Mouse (Mus musculus) liver, postnatal 0 days (tissue): ENCODE measurements around the gene Tesc. TPM values are rescaled to one million over a fixed set of nuclear protein-coding genes. Genes with fewer than 3 reads are reported as not detected.
A peak's percentile ranks its signal among the peaks of the same experiment; 100 is the strongest.

ENCODE experiments used
- ATAC-seq: fragments of 200-750 bp; cut with Nextera tagmentation; 2 replicates; pipeline ENCODE4 v1.8.0; 2017; ENCODE audit warnings: mild to moderate bottlenecking, moderate library complexity
- DNase-seq: peaks from one replicate; pipeline ENCODE4 v3.0.0-alpha.2; 2016
- H3K27ac ChIP-seq: fragments of 300-500 bp; sonication (generic); 2 replicates; pipeline ENCODE4 v1.5.1; 2014; ENCODE audit warnings: antibody characterized with exemption, moderate library complexity, mild to moderate bottlenecking, low read depth
- H3K27me3 ChIP-seq: fragments of 300-500 bp; sonication (generic); 2 replicates; pipeline ENCODE4 v1.6.1; 2014; ENCODE audit warnings: low read length, control low read depth, mixed read lengths; ENCODE audit not compliant: insufficient read depth
- H3K36me3 ChIP-seq: fragments of 300-500 bp; sonication (generic); replicated peaks from 2 replicates; pipeline ENCODE4 v1.6.1; 2014; ENCODE audit warnings: mild to moderate bottlenecking, control low read depth, low read length, moderate library complexity, mixed read lengths; ENCODE audit not compliant: insufficient read depth
- H3K4me1 ChIP-seq: fragments of 300-500 bp; sonication (generic); 2 replicates; pipeline ENCODE4 v1.6.1; 2014; ENCODE audit warnings: antibody characterized with exemption, mild to moderate bottlenecking, control low read depth; ENCODE audit not compliant: insufficient read depth
- H3K4me2 ChIP-seq: fragments of 300-500 bp; sonication (generic); 2 replicates; pipeline ENCODE4 v1.6.1; 2014; ENCODE audit warnings: low read depth, mild to moderate bottlenecking, low read length, moderate library complexity, mixed read lengths
- H3K4me3 ChIP-seq: fragments of 300-500 bp; sonication (generic); 2 replicates; pipeline ENCODE4 v1.5.1; 2014; ENCODE audit warnings: low read depth, low read length
- H3K9ac ChIP-seq: fragments of 300-500 bp; sonication (generic); replicated peaks from 2 replicates; pipeline ENCODE4 v1.6.1; 2014; ENCODE audit warnings: mild to moderate bottlenecking, moderate library complexity
- H3K9me3 ChIP-seq: fragments of 300-500 bp; sonication (generic); 2 replicates; pipeline ENCODE4 v1.6.1; 2016; ENCODE audit warnings: mild to moderate bottlenecking, control low read depth, low read length, mixed read lengths
- CTCF ChIP-seq: sonication (generic); IDR thresholded peaks from 2 replicates; pipeline ENCODE4 v1.5.1; 2016; ENCODE audit warnings: antibody characterized with exemption, low read depth
- EP300 ChIP-seq: IDR thresholded peaks from 2 replicates; pipeline ENCODE4 v1.6.1; 2016; ENCODE audit warnings: antibody characterized with exemption, low read depth, mild to moderate bottlenecking
- WGBS: fragments of 180-500 bp; shearing (Covaris S2); extraction: QIAGEN DNeasy Blood & Tissue Kit; methylation state at CpG from one replicate; pipeline ENCODE4 v1.1.7; 2014; ENCODE audit not compliant: insufficient replicate concordance; 5-methylcytosine and 5-hydroxymethylcytosine counted together
- polyA plus RNA-seq: library from polyadenylated mRNA; unstranded; fragments of >200 nt; fragmentation: Nextera tagmentation; extraction: Ambion mirVana; gene quantifications from 2 replicates; pipeline ENCODE4 v1.2.1, GENCODE M21; 2015

The Tesc gene
- polyA plus RNA-seq, 1 experiment from 2014 or later = 4.5 TPM

DNA sequence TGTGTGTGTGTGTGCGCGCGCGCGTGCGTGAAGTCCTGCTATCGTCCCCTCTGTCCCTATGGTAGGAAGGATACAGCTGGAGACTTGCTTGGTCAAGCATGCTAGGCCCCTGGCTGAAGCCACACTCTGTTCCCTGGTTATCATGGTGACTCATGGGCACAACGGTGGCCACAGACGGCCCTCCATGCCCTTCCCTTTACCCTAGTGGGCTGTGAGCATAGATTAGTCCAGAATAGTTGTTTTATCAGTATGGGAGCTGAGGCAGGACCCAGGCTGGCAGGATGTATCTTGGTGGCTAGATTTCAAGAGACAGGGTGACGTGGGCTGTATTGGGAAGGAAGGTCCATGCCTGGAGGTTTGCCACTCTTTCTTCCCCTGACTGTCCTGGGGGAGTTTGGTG, 31.3 kb downstream of the Tesc start:
- no peak for DNase-seq
- no peaks in the 10 kb centered on the region for H3K27me3 ChIP-seq
- ATAC-seq = peak; percentile 58; the same call in 1 of the 2 replicates
- H3K4me2 ChIP-seq = no peak overlapping the region
- H3K9me3 ChIP-seq = no peaks in the 10 kb centered on the region
- no peaks in the 10 kb centered on the region for H3K36me3 ChIP-seq
- WGBS = 71% methylated on average over 10 of the region's 10 CpGs
- H3K9ac ChIP-seq = no peak overlapping the region
- no peaks in the 10 kb centered on the region for H3K4me1 ChIP-seq
- H3K4me3 ChIP-seq = no peak overlapping the region
- H3K27ac ChIP-seq = no peak overlapping the region
- TF ChIP-seq CTCF (no peak), EP300 (no peak)

DNA sequence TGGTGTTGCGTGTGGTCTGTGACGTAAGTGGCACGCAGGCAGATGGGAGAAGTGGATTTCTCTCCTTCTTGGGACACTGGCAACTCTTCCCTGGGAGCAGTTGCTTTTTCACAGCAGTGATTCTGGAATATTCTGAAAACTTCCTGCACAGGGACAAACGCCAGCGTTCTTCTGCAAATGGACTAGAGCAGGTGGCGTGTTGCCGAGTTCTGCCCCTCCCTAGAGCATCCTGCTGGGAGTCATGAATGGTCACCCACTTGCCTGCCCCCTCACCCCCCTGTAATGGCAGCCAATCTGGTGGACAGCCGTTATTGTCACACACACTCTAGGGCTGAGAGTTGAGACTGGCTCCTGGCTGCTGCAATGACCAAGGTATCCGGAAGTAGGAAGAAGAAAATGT, 32.1 kb downstream of the Tesc start:
- DNase-seq (no peak), ATAC-seq (no peak)
- H3K27ac ChIP-seq = no peak overlapping the region
- H3K9ac ChIP-seq = no peak overlapping the region
- TF ChIP-seq CTCF = no peak
- no peak for TF ChIP-seq EP300
- WGBS = 82% methylated on average over 9 of the region's 9 CpGs
- no peaks in the 10 kb centered on the region for H3K9me3 ChIP-seq
- H3K27me3 ChIP-seq = no peaks in the 10 kb centered on the region
- no peaks in the 10 kb centered on the region for H3K36me3 ChIP-seq
- H3K4me3 ChIP-seq = no peak overlapping the region
- H3K4me2 ChIP-seq = no peak overlapping the region
- H3K4me1 ChIP-seq = no peaks in the 10 kb centered on the region

DNA sequence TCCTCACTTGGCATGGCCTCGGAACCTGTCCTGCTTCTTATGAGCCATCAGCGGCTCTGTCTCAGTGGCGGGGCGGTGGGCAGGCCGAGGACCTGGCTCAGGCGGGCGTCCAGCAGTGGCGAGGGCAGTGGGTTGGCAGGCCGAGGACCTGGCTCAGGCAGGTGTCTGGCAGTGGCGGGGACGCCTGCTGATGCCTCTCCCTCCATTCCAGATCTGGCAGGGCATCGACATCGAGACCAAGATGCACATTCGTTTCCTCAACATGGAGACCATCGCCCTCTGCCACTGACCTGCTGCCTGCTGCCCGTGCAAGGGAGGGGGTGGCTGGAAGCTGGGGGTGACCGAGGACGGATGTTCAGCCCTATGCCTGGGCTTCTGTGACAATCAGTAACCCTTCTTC, 33.8 kb downstream of the Tesc start:
- Histone ChIP-seq H3K4me3 (no peak overlapping the region), H3K9me3 (no peaks in the 10 kb centered on the region), H3K9ac (no peak overlapping the region), H3K36me3 (peaks cover 7% of the 10 kb centered on the region), H3K27me3 (no peaks in the 10 kb centered on the region), H3K4me1 (no peaks in the 10 kb centered on the region), H3K27ac (no peak overlapping the region), H3K4me2 (no peak overlapping the region)
- 88% methylated on average over 18 of the region's 18 CpGs for WGBS
- ATAC-seq (no peak), DNase-seq (no peak)
- TF ChIP-seq CTCF = no peak
- TF ChIP-seq EP300 = no peak

DNA sequence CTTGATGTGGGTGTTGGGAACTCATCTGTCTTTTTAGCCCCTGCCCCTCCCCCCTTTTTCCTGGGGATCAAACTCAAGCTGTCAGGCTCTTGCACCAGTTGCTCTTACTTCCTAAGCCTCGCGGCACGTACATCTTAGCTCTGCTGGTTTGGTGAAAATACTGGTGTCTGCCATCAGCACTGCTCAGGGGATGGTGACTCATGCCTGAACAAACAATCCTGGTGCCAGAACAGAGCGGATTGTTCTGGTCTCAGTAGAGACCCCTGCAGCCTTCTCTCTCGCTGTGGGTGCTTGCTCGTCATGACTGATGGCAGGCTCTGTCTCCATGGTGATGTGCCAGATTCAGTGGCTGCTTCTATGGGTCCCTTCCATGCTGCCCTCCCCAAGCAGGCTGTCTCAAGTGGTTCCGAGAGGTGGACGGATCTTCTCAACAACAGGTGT, 35.7 kb downstream of the Tesc start:
- Histone ChIP-seq H3K4me3 (no peak overlapping the region), H3K4me1 (no peaks in the 10 kb centered on the region), H3K9ac (no peak overlapping the region), H3K27ac (no peak overlapping the region), H3K36me3 (peaks cover 11% of the 10 kb centered on the region), H3K9me3 (no peaks in the 10 kb centered on the region), H3K4me2 (no peak overlapping the region), H3K27me3 (no peaks in the 10 kb centered on the region)
- no peak for DNase-seq
- ATAC-seq = no peak
- WGBS = 81% methylated on average over 8 of the region's 8 CpGs
- TF ChIP-seq CTCF = no peak

DNA sequence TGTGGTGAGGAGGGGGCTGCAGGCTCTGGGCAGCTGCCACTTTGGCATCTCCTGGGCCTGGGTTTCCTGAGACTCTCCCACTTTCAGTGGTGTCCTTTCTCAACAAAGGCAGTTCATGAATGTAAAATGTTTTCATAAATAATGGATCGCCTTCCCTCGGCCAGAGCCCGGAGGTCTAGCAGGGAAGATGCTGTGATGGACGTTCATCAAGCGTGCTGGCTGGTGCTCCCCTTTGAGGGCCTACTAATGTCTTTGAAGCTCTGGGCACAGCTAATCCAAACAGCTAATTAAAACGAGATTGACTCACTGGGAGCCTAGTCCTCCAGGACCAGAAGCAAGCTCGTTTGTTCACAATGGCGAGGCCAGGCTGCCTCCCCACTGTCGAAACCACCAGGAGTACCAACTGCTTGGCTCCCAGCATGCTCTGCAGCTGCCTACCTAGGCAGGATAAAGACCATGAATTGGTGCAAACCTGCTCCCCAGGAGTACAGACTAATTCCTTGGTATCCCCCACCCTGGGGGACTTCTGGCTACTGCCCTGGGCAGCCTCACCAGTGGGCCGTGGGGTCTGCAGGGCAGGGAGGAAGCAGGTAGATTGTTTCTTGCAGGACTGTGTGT, 36.9 kb downstream of the Tesc start:
- TF ChIP-seq EP300 = no peak
- no peak for TF ChIP-seq CTCF
- no peak overlapping the region for H3K27ac ChIP-seq
- WGBS = 81% methylated on average over 10 of the region's 10 CpGs

DNA sequence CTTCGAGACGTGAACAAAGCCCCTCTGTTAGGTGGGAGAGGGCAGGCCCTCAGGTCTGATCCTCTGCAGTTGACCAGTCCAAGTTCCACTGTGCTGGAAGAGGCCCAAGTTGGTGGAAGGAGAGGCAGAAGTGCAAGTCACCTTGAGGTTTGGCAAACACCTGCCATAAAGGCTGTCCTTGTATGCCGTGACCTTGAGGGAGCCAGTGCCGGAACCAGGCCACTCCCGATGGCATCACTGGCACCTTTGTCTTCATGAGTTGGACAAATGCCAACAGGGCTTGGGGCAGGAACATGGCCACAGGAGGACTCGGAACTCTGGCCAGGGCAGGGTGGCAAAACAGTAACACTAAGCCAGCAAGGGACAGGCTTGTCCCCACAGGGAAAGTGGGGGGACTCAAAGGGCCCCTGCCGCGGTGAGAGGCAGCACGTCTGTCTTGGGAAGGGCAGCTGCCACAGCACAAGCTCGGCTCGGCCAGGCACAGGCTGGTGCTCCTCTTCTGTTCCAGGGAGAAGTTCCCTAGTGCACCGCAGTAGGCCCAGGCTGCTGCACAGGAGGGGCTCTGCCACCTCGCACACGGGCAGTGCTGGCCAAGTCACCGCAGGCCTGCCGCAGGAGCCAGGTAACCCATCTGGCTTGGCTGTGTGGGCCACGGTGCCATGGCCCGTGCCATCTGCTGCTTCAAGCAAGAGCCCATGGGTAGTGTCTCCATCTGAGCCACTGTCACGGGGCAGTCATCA, 38.1 kb downstream of the Tesc start:
- H3K9me3 ChIP-seq = no peaks in the 10 kb centered on the region
- ATAC-seq = no peak
- DNase-seq = no peak
- 88% methylated on average over 19 of the region's 19 CpGs for WGBS
- H3K9ac ChIP-seq = no peak overlapping the region
- H3K27me3 ChIP-seq = no peaks in the 10 kb centered on the region
- no peak overlapping the region for H3K27ac ChIP-seq
- H3K4me3 ChIP-seq = no peak overlapping the region
- H3K4me2 ChIP-seq = no peak overlapping the region
- TF ChIP-seq CTCF (no peak), EP300 (no peak)
- no peaks in the 10 kb centered on the region for H3K4me1 ChIP-seq
- H3K36me3 ChIP-seq = peaks cover 24% of the 10 kb centered on the region

More for the DNA sequence above, 36.9 kb downstream of the Tesc start:
- Histone ChIP-seq H3K4me3 (no peak overlapping the region), H3K36me3 (peaks cover 20% of the 10 kb centered on the region), H3K4me1 (no peaks in the 10 kb centered on the region), H3K9ac (no peak overlapping the region), H3K4me2 (no peak overlapping the region), H3K9me3 (no peaks in the 10 kb centered on the region), H3K27me3 (no peaks in the 10 kb centered on the region)
- DNase-seq (no peak), ATAC-seq (no peak)
